Mouse (Mus musculus) ES-Bruce4 (cell line): ENCODE results near the gene Psma4.

Experiments used
- CTCF ChIP-seq: IDR thresholded peaks from one replicate; pipeline ENCODE4 v1.8.1; 2011; ENCODE audit warnings: low read depth, low read length
- EP300 ChIP-seq: IDR thresholded peaks from 2 replicates; pipeline ENCODE4 v1.6.1; 2011; ENCODE audit warnings: low read depth, low read length; ENCODE audit not compliant: insufficient read depth
- POLR2A ChIP-seq: IDR thresholded peaks from one replicate; pipeline ENCODE4 v1.8.1; 2011; ENCODE audit warnings: low read length; ENCODE audit not compliant: insufficient read depth

DNA sequence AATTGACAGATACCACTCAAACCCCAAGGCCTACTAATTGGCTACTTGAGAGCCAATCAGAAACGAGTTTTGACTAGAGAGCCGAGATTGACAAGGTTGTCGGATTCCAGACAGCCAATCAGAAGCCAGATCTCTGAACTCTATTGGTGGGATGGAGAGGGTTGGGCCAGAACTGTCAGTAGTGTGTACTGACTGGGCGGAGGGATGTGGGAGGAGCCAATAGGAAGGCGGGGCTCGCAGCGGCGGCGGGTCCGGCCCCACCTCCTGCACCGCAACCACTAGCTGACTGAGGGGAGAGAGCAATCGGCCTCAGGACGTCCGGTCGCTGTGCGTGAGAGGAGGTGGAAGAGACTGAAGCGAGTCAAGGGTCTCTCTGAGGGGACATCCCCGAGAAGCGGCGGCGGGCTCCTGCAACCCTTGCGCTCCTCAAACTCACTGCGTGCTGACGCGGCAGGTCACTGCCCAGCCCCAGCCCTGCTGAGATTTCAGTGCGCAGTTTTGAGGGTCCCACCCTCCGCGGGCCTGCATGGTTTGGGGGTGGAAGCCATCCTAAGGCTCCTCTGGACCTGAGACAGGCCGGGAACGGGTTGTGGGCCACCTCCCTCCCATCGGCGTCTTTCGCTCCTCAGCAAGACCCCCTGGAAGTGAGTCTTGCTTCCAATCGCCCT is 33.4 kb upstream of the Psma4 start, which contains the start of gene Hykk:
- TF ChIP-seq CTCF (no peak), EP300 (no peak), POLR2A (peak; percentile 77)
